Mouse (Mus musculus) lung, adult 2 months (tissue): ENCODE measurements around the gene Ndufs6.

Experiments
- CTCF ChIP-seq: fragments of 200-500 bp; IDR thresholded peaks from 2 replicates; pipeline ENCODE4 v1.5.1; 2011; ENCODE audit warnings: mild to moderate bottlenecking, low read length, control low read depth; ENCODE audit not compliant: insufficient read depth
- POLR2A ChIP-seq: fragments of 200-500 bp; IDR thresholded peaks from 2 replicates; pipeline ENCODE4 v1.6.1; 2011; ENCODE audit warnings: low read depth, mild to moderate bottlenecking, control low read depth, low read length, borderline replicate concordance; ENCODE audit errors: extremely low read depth

DNA sequence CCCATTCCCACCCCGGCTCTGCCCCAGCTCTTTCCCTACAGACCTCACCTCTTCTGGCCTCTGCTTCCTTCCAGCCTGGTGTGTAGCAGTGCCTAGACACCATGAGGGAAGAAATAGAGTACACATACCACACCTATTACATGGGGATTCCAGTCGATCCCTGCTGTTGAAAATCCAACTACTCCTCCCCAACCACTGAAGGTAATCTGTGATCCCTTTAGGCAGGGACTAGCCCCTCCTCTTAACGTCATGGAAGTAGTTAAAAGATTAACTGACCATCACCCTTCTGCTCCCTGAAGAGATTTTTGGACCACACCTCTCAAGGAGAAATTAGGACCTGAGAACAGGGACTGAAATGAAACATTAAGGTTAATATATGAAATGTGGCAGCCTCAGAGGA, 18.8 kb upstream of the Ndufs6 start:
- no peak for TF ChIP-seq CTCF
- no peak for TF ChIP-seq POLR2A
